Mouse (Mus musculus): Measurements from ENCODE around the gene Cox11.
A peak's percentile ranks its signal among the peaks of the same experiment; 100 is the strongest.

The Cox11 gene

DNA sequence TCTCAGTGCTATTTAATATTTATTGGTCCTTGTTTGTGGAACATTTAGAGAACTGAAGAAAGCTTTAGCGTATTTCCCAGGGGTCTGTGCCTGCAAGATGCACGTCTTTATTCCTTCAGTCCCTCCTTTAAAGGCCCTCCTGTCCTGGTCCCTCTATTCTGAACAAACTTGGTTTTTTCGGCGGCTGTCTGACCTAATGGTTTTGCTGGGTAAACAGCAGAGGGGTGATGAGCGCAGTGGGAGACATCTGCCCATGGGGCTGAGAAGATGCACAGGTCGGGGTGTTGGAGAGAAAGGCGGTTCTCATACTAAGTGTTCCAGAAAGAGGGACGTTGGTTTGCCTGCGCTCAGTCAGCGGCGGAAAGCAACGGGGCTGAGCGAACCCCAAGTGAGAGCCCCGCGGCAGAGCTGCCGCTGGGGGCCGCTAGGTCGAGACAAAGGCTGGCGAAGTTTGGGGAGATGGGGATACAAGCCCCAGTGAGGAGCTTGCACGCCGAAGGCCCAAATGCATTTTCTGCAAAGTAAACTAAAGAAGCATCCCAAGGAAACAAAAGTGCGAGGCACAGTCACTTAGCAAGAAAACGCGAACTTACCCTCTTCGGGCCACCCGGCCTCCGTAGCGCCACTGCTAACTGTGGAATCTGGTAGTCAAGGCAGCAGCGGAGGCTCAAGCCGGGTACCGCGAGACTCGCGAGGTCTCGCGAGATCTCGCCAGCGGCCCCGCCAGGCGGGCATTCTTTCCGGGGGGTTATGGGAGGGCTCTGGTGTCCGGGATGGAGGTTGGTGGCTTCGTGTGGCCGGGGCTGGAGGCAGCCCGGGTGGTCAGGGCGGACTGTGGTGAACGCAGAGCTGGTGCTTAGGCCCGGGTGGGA lies at the start of gene Cox11, which contains the start of gene Stxbp4:
Gene Cox11 (plus strand): TSS at position 734 of the 872 bp plus-strand sequence.
Gene Stxbp4 (minus strand): TSS at position 645 of the 872 bp plus-strand sequence.
- DNase-seq (ENCODE audit: low spot score in 2 of 2) = peak; percentile 92

DNA sequence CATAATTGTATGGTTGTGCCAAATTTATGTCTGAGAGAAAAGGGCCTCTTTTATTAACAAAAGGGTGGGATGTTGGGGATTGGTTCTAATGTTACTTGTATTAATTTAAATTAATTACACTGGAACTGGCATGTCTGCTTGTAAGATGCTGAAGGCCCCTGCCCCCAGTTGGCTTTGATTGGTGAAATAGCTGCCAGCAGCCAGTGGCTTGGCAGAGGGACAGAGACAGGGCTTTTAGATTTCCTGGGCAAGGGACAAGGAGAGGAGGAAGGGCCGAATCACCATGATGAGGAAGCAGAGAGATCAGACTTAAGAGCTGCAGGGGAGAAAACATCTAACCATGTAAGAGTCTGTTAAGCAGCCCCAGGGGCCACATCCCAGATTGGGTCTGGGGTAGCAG lies 47.0 kb upstream of the Cox11 start:
- no peak for DNase-seq (ENCODE audit: low spot score in 2 of 2)

GRCm38 (mm10) chr11:90595826-90596225 lies 42.1 kb upstream of the Cox11 start:
- no peak for DNase-seq (ENCODE audit: low spot score in 2 of 2)

DNA sequence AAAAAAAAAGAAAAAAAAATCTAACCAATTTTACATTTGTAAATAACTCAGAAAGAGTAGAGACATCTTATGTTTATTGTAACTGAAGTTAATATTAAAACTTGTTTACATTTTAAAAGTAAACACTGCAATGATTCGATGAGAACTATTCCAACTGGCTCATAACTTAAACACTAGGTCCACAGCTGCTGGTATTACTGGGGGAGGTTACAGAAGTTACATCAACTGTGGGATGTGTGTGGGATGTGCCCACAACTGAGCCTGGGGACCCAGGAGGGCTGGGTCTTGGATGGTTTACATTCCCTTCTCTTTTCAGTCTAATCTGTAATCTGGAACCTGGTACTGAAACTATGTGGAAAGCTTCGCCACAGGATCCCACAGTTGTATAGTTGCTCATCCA lies 34.9 kb upstream of the Cox11 start:
- no peak for DNase-seq (ENCODE audit: low spot score in 2 of 2)

DNA sequence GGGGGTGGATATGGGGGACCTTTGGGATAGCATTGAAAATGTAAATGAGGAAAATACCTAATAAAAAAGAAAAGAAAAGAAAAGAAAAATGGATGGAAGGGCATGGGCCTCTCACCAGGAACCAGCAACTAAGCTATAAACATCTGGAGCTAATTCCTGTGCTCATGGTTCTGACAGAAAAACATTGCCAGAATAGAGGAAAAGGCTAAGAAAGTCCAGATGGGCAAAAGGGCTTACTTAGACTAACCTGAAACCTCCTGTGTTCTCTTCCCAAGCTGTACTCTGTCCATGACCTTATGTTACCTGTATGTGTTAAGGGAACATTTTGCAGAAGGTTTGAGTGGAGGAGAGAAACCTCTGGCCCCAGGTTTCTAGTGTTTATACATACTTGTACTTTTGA lies 25.9 kb upstream of the Cox11 start:
- no peak for DNase-seq (ENCODE audit: low spot score in 2 of 2)

DNA sequence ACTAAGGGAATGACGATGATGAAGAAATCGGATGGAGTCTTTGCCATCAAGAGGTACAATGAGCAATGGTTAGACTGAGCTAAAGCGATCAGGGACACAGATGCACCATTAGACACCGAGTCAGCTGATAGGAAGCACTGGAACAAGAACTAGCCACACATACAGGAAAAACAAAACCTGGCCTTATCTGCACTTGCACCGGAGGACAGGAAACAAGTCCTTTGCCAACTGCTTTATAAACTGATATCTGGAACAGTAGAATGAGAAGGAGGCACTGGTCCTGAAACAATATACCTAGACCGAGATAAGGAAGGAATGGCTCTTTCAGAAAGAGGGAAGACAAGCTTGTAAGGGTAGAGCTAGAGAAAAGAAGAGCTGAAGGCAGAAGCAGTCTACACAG lies 23.2 kb upstream of the Cox11 start:
- no peak for DNase-seq (ENCODE audit: low spot score in 2 of 2)

GRCm38 (mm10) chr11:90616431-90616830 lies 21.5 kb upstream of the Cox11 start:
- DNase-seq (ENCODE audit: low spot score in 2 of 2) = no peak

- DNase-seq (ENCODE audit: low spot score in 2 of 2) = no peak
These were observed 15.9 kb upstream of the Cox11 start for GRCm38 (mm10) chr11:90622044-90622443.

- DNase-seq (ENCODE audit: low spot score in 2 of 2) = no peak
These were observed 15.5 kb upstream of the Cox11 start for GRCm38 (mm10) chr11:90622500-90622899.

- DNase-seq (ENCODE audit: low spot score in 2 of 2) = peak in 1 of 2 experiments; percentile 18
These were observed 14.5 kb upstream of the Cox11 start for GRCm38 (mm10) chr11:90623477-90623876.

- DNase-seq (ENCODE audit: low spot score in 2 of 2) = no peak
These were observed 12.8 kb upstream of the Cox11 start for GRCm38 (mm10) chr11:90625174-90625573.

DNA sequence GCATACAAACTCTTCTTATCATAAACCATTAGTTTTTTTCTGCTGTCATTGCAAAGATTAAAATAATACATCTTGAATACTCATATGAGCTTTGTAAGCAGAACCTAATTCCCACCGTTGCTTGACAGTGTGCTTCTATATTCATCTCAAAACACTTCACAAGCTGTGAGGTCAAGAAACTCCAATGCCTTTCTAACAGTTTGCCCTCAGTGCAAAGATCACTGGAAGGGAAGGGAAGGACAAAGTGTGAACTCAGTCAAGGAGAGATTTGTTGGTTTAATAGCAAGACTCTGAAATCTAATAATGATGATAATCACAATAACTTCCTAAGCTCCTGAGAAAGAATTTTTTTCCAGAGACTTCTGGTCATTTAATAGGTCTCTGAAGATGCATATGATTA lies 10.2 kb upstream of the Cox11 start:
- DNase-seq (ENCODE audit: low spot score in 2 of 2) = no peak

DNA sequence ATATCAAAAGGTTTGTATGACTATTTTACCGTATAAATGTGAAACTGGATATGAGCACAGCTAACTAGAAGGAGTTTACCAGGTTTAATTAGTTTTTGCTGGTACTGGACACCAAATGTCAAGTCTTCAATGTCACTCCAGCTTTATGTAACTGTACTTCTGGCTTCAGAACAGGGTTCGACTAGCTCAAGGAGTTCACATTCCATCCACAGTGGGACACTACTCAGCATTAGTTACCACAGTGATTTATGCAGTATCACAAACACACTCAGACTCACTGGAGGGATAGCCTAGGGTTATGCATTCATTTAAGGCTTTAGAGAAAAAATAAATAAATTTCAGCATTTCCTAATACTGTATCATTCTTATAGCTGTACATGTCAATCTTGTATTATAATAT lies 5.5 kb upstream of the Cox11 start:
- DNase-seq (ENCODE audit: low spot score in 2 of 2) = no peak

DNA sequence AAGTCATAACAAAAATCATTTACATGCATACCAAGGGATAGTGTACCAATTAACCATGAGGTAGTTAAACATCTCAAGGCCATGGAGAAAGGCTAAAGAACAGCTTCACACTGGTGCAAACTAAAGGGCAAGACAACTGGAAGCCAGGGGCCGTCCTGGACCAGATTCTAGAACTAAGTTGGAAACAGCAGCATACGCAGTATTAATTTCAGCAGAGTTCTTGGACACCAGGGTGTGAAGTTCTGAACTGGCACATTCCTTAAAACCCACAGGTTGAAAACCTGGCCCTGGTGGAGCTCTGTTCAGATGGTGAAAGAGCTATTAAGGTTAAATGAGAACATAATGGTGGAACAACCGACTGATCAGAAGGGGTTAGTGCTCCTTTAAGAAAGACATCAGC lies 3.3 kb upstream of the Cox11 start:
- no peak for DNase-seq (ENCODE audit: low spot score in 2 of 2)

DNA sequence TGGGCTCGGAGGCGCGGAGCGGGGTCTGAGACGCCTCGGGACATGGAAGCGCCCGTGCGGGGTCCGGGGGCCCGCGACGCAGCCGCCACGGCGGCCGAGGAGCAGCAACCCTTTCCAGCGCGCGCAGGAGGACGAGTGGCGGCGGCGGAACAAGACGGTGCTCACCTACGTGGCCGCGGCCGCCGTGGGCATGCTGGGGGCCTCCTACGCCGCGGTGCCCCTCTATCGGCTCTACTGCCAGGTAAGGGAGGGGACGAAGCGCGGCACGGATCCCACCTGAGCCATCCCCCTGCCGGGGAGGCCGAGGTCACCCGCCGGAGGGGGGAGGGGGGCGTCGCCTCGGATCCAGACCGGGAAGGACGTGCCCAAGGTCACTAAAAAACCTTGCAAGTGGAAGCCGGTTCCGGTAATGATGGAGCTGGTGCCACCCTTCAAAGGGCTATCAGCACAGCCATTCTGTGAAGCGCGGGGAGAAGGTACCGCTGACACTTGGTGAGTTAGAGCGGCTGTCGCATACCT lies 398 bp downstream of the Cox11 start:
- peak in 1 of 2 experiments; percentile 35 for DNase-seq (ENCODE audit: low spot score in 2 of 2)

GRCm38 (mm10) chr11:90649777-90650176 lies 11.8 kb downstream of the Cox11 start:
- DNase-seq (ENCODE audit: low spot score in 2 of 2) = no peak

GRCm38 (mm10) chr11:90650231-90650885 lies 12.4 kb downstream of the Cox11 start:
- no peak for DNase-seq (ENCODE audit: low spot score in 2 of 2)

DNA sequence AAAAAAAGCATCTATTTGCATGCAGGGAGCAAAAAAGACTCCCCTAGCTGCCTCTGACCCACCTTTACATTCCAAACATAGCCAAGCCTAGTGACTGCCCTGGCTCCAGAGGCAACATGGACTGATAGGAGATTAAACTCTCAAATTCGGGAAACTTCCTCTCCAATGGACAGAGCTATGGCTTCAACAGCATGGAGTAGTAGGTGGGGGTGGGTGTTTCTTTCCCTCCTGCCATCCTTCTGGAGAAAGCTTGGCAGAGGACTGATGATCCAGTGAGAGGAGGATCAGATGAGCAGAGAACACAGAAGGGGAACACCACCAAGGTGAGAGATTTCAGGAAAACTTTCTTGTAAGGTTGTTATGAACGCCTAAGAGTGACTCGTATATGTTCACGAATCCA lies 14.6 kb downstream of the Cox11 start:
- no peak for DNase-seq (ENCODE audit: low spot score in 2 of 2)

GRCm38 (mm10) chr11:90657527-90657926 lies 19.6 kb downstream of the Cox11 start:
- no peak for DNase-seq (ENCODE audit: low spot score in 2 of 2)

DNA sequence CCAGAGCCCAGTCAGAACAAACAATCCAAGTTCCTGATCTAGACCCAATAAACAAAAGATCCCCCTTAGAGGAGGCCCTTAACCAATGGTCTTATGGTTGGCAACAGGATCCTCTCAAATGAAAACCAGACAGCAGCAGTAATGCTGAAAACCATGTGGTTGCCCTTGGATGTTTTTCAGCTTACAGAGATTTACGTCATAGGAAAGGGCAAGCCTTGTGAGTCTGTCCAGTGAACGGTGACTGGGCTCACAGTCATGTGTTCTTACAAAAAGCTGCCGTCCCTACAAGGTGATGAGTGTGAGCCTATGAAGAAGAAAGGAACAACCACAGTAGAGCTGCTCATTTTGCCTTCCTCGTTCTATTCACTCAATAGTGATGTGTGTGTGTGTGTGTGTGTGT lies 22.7 kb downstream of the Cox11 start:
- DNase-seq (ENCODE audit: low spot score in 2 of 2) = no peak

GRCm38 (mm10) chr11:90663052-90663451 lies 25.1 kb downstream of the Cox11 start:
- DNase-seq (ENCODE audit: low spot score in 2 of 2) = no peak

GRCm38 (mm10) chr11:90663618-90664297 lies 25.8 kb downstream of the Cox11 start:
- no peak for DNase-seq (ENCODE audit: low spot score in 2 of 2)
